Comparison of ENCODE assay signal across 8 mouse cellular contexts in the genomic region with DNA sequence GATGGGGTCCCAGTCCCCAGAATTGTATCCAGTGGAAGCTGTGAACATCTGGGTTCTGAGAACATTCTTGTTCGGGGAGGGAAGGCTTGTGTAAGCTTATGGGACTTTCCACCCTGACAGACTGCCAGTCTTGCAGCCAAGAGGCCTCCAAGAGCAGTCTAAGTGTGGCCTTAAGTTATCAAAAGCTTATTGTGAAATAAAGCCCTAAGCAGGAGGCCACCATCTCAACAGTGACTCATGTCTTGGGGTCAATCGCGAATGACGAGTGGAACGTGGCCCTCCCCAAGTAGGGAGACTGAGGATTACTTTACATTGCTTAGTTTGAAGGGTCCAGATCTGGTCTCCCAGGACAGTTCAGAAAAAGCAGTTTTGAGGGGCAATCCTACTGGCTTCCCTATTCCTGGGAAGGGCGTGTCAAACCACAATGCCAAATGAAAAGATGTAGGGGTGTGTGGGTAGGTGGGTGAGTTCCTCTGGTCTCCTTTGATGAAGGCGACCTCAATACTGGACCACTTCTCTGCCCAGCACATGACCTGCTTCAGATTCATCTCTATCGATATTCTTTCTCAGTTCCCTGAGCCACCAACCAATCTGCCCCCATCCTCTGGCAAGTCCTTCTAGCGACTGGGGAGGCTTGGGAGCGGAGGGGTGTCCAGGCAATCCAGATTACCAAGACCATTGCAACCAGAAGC. TPM values are rescaled to one million over a fixed set of nuclear protein-coding genes. Genes with fewer than 3 reads are reported as not detected.
DNase-seq lines count a peak whose midpoint lies in the region; ATAC-seq lines count a peak whose summit lies in the region.

A gene (plus strand): TSS at position 635 of the 692 bp plus-strand sequence.

- no peak within 1 kb of the TSS for H3K27ac ChIP-seq in kidney, embryonic 14.5 days (ENCODE audit: low read depth, low read length)
- H3K27ac ChIP-seq in embryonic facial prominence, embryonic 14.5 days (replicated peaks; ENCODE audit: low read depth, low read length), result peak within 1 kb of the TSS; percentile 81
- 0 out of 4 replicates have a peak within 1 kb of the TSS, but pooled peaks of 1 of the 2 experiments have one; percentile 19 for H3K27ac ChIP-seq in heart, embryonic 14.5 days (replicated peaks in 1 of 2; ENCODE audit: control insufficient read depth in 1 of 2, insufficient read depth in 1 of 2, low read depth in 2 of 2, low read length in 2 of 2)
- H3K27ac ChIP-seq in midbrain, embryonic 15.5 days, result peak within 1 kb of the TSS; percentile 99

- H3K36me3 ChIP-seq in kidney, embryonic 14.5 days (ENCODE audit: control insufficient read depth, insufficient read depth, low read length), result no peaks in the 10 kb centered on the region
- H3K36me3 ChIP-seq in embryonic facial prominence, embryonic 14.5 days (ENCODE audit: control insufficient read depth, insufficient read depth, low read length), result no peaks in the 10 kb centered on the region
- no peaks in the 10 kb centered on the region for H3K36me3 ChIP-seq in heart, embryonic 14.5 days (ENCODE audit: control insufficient read depth, insufficient read depth, low read length)
- H3K36me3 ChIP-seq in midbrain, embryonic 15.5 days (replicated peaks), result no peaks in the 10 kb centered on the region

- H3K4me1 ChIP-seq in kidney, embryonic 14.5 days (ENCODE audit: control insufficient read depth, insufficient read depth, low read length), result peaks cover 13% of the 10 kb centered on the region; the same call in 1 of the 2 replicates
- H3K4me1 ChIP-seq in embryonic facial prominence, embryonic 14.5 days (ENCODE audit: control insufficient read depth, insufficient read depth, low read length), result peaks cover 14% of the 10 kb centered on the region
- peaks cover 6 to 10% of the 10 kb centered on the region in 2 experiments; a peak in 3 of 4 replicates for H3K4me1 ChIP-seq in heart, embryonic 14.5 days (ENCODE audit: control insufficient read depth in 2 of 2, insufficient read depth in 2 of 2, low read length in 2 of 2)
- H3K4me1 ChIP-seq in midbrain, embryonic 15.5 days, result peaks cover 35% of the 10 kb centered on the region

- H3K9me3 ChIP-seq in kidney, embryonic 14.5 days (ENCODE audit: control insufficient read depth, low read length), result no peaks in the 10 kb centered on the region
- no peaks in the 10 kb centered on the region for H3K9me3 ChIP-seq in embryonic facial prominence, embryonic 14.5 days (ENCODE audit: control insufficient read depth, low read length)
- H3K9me3 ChIP-seq in heart, embryonic 14.5 days (ENCODE audit: control insufficient read depth, low read length), result no peaks in the 10 kb centered on the region
- no peaks in the 10 kb centered on the region for H3K9me3 ChIP-seq in midbrain, embryonic 15.5 days

- peak within 1 kb of the TSS; percentile 71 for H3K9ac ChIP-seq in kidney, embryonic 14.5 days (ENCODE audit: low read depth, low read length)
- peak within 1 kb of the TSS; percentile 79 for H3K9ac ChIP-seq in embryonic facial prominence, embryonic 14.5 days (ENCODE audit: low read depth, low read length)
- H3K9ac ChIP-seq in heart, embryonic 14.5 days (ENCODE audit: low read length), result peak within 1 kb of the TSS; percentile 70
- peak within 1 kb of the TSS; percentile 100 for H3K9ac ChIP-seq in midbrain, embryonic 15.5 days

- DNase-seq in kidney, postnatal 25 days, result no peak
- DNase-seq in embryonic facial prominence, embryonic 14.5 days (ENCODE audit: low spot score), result peak; percentile 13
- no peak for DNase-seq in left cerebral cortex, postnatal 4 days
- DNase-seq in cerebellum, adult 8-10 months, result no peak
- DNase-seq in thymus, postnatal 4 days, result no peak

- peak within 1 kb of the TSS; percentile 93 for H3K4me2 ChIP-seq in kidney, embryonic 14.5 days (replicated peaks; ENCODE audit: low read depth, low read length)
- peak within 1 kb of the TSS; percentile 91 for H3K4me2 ChIP-seq in embryonic facial prominence, embryonic 14.5 days (ENCODE audit: low read depth, low read length)
- H3K4me2 ChIP-seq in heart, embryonic 14.5 days (ENCODE audit: low read length), result peak within 1 kb of the TSS; percentile 98
- peak within 1 kb of the TSS; percentile 61 for H3K4me2 ChIP-seq in midbrain, embryonic 15.5 days

- peak within 1 kb of the TSS; percentile 66 for H3K4me3 ChIP-seq in kidney, embryonic 14.5 days (ENCODE audit: low read length)
- H3K4me3 ChIP-seq in embryonic facial prominence, embryonic 14.5 days (ENCODE audit: low read depth, low read length), result peak within 1 kb of the TSS; percentile 67
- peak within 1 kb of the TSS; percentile 57 to 68 for H3K4me3 ChIP-seq in heart, embryonic 14.5 days (ENCODE audit: control insufficient read depth in 1 of 2, insufficient read depth in 1 of 2, low read depth in 1 of 2, low read length in 2 of 2)
- H3K4me3 ChIP-seq in midbrain, embryonic 15.5 days, result peak within 1 kb of the TSS; percentile 93

- peak; percentile 30 for ATAC-seq in kidney, embryonic 14.5 days (ENCODE audit: low FRiP score, low TSS enrichment)
- ATAC-seq in embryonic facial prominence, embryonic 14.5 days (ENCODE audit: low read depth), result no peak; the same call in none of the 2 replicates
- no peak for ATAC-seq in heart, embryonic 14.5 days (ENCODE audit: insufficient number of reproducible peaks, insufficient read depth, low FRiP score, low read depth)
- no peak for ATAC-seq in midbrain, embryonic 15.5 days (replicated peaks)

- H3K27me3 ChIP-seq in kidney, embryonic 14.5 days (ENCODE audit: control insufficient read depth, insufficient read depth, low read length), result 0 out of 2 replicates have a peak, but pooled peaks cover 3% of the 10 kb centered on the region
- no peaks in the 10 kb centered on the region for H3K27me3 ChIP-seq in embryonic facial prominence, embryonic 14.5 days (replicated peaks; ENCODE audit: control insufficient read depth, insufficient read depth, low read length)
- peaks cover 4% of the 10 kb centered on the region; the same call in 1 of the 2 replicates for H3K27me3 ChIP-seq in heart, embryonic 14.5 days (ENCODE audit: control insufficient read depth, insufficient read depth, low read length)
- no peaks in the 10 kb centered on the region for H3K27me3 ChIP-seq in midbrain, embryonic 15.5 days (replicated peaks)

- WGBS in kidney, embryonic 14.5 days, result 35% methylated on average over 10 of the region's 10 CpGs
- WGBS in embryonic facial prominence, embryonic 14.5 days, result 33% methylated on average over 10 of the region's 10 CpGs
- WGBS in heart, embryonic 14.5 days, result 28% methylated on average over 10 of the region's 10 CpGs
- WGBS in midbrain, embryonic 15.5 days, result 33% methylated on average over 10 of the region's 10 CpGs

- intact Hi-C loops in left cerebral cortex, postnatal 4 days (cut with DNase I), result loop anchor here (5.0 to 10.0 kb wide), 2 partner anchors 87 to 110 kb away; no protein-coding TSS in a partner anchor

RNA-seq across cellular contexts. Expression of the gene that starts here (rescaled TPM):
- 18.1 and 24.5 TPM in 2 replicates for polyA plus RNA-seq in kidney, embryonic 14.5 days (2014; fragmentation: Nextera tagmentation; extraction: Ambion mirVana)
- 73.7 and 75.0 TPM in 2 replicates for polyA plus RNA-seq in embryonic facial prominence, embryonic 14.5 days (2014; fragmentation: Nextera tagmentation; extraction: Ambion mirVana)
- polyA plus RNA-seq in heart, embryonic 14.5 days (2014; fragmentation: Nextera tagmentation; extraction: Ambion mirVana), result 5.0 and 9.5 TPM in 2 replicates
- 100 to 1,000 TPM; 794 to 803 TPM for total RNA-seq in left cerebral cortex, postnatal 4 days (2021)
- 308 and 336 TPM in 2 replicates for polyA plus RNA-seq in midbrain, embryonic 15.5 days (2015; fragmentation: Nextera tagmentation; extraction: Ambion mirVana)
